Mouse (Mus musculus) embryonic fibroblast, embryonic 13.5 days (primary cell): ENCODE data around the gene Styxl1.

Experiments
- CTCF ChIP-seq: IDR thresholded peaks from 2 replicates; pipeline ENCODE4 v1.5.1; 2011; ENCODE audit warnings: mild to moderate bottlenecking, control low read depth, low read length, moderate library complexity, borderline replicate concordance; ENCODE audit not compliant: insufficient read depth
- POLR2A ChIP-seq: IDR thresholded peaks from 2 replicates; pipeline ENCODE4 v1.6.1; 2011; ENCODE audit warnings: low read depth, mild to moderate bottlenecking, control low read depth, low read length, moderate library complexity

GRCm38 (mm10) chr5:135737154-135737553 is 41.0 kb downstream of the Styxl1 start:
- TF ChIP-seq POLR2A (no peak), CTCF (0 out of 2 replicates have a peak, but pooled peaks have one; percentile 14)
